Comparison of ENCODE assay signal across 8 mouse cellular contexts in the genomic region with DNA sequence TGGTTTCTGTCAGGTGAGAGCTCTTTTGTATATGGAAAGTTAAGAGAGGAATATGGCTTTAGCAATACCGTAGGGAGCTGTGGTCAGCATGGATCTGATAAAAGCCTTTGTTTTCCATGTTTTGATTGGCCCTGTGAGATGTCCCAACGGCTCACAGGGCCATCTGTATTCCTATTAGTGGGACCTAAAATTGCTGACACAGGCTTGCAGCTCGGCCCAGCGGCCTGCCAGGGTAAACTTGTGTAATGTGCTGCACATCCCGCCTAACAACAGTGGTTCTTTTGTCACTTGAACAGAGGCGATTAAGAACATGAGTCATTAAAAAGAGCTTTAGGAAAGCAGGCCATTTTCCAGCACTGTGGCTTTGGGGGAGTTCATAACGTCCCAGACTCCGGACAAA.
DNase-seq lines count a peak whose midpoint lies in the region; ATAC-seq and TF ChIP-seq lines count a peak whose summit lies in the region.

No protein-coding gene starts in this region.

- TF ChIP-seq CTCF in brain, embryonic 14.5 days (IDR thresholded peaks at IDR 0.05; ENCODE audit: borderline replicate concordance, extremely low read depth, insufficient read depth, insufficient read length) = no peak

- H3K9ac ChIP-seq in kidney, embryonic 15.5 days = no peak overlapping the region
- no peak overlapping the region for H3K9ac ChIP-seq in hindbrain, embryonic 14.5 days
- H3K9ac ChIP-seq in midbrain, embryonic 13.5 days (replicated peaks) = no peak overlapping the region

- H3K9me3 ChIP-seq in kidney, embryonic 15.5 days (replicated peaks) = no peaks in the 10 kb centered on the region
- H3K9me3 ChIP-seq in hindbrain, embryonic 14.5 days (ENCODE audit: control insufficient read depth, low read length) = no peaks in the 10 kb centered on the region
- H3K9me3 ChIP-seq in midbrain, embryonic 13.5 days = no peaks in the 10 kb centered on the region

- peak overlapping the region; percentile 41 for H3K27ac ChIP-seq in kidney, embryonic 15.5 days
- no peak overlapping the region for H3K27ac ChIP-seq in hindbrain, embryonic 14.5 days
- H3K27ac ChIP-seq in midbrain, embryonic 13.5 days = no peak overlapping the region

- H3K27me3 ChIP-seq in kidney, embryonic 15.5 days = no peaks in the 10 kb centered on the region
- no peaks in the 10 kb centered on the region for H3K27me3 ChIP-seq in hindbrain, embryonic 14.5 days (ENCODE audit: control insufficient read depth, insufficient read depth, low read length)
- no peaks in the 10 kb centered on the region for H3K27me3 ChIP-seq in midbrain, embryonic 13.5 days

- peaks cover 11% of the 10 kb centered on the region for H3K4me1 ChIP-seq in kidney, embryonic 15.5 days
- peaks cover 6% of the 10 kb centered on the region; the same call in 1 of the 2 replicates for H3K4me1 ChIP-seq in hindbrain, embryonic 14.5 days (replicated peaks; ENCODE audit: control insufficient read depth, insufficient read depth, low read length)
- peaks cover 6% of the 10 kb centered on the region for H3K4me1 ChIP-seq in midbrain, embryonic 13.5 days (replicated peaks)

- TF ChIP-seq POLR2A in brain, embryonic 14.5 days (IDR thresholded peaks at IDR 0.05; ENCODE audit: borderline replicate concordance, extremely low read depth, insufficient read depth, insufficient read length, poor library complexity, severe bottlenecking) = no peak

- no peak overlapping the region for H3K4me3 ChIP-seq in kidney, embryonic 15.5 days (replicated peaks)
- no peak overlapping the region for H3K4me3 ChIP-seq in hindbrain, embryonic 14.5 days (replicated peaks; ENCODE audit: low read length)
- H3K4me3 ChIP-seq in midbrain, embryonic 13.5 days (replicated peaks) = no peak overlapping the region

- no peaks in the 10 kb centered on the region for H3K36me3 ChIP-seq in kidney, embryonic 15.5 days
- H3K36me3 ChIP-seq in hindbrain, embryonic 14.5 days (replicated peaks; ENCODE audit: control insufficient read depth, insufficient read depth) = no peaks in the 10 kb centered on the region
- no peaks in the 10 kb centered on the region for H3K36me3 ChIP-seq in midbrain, embryonic 13.5 days

- WGBS in kidney, embryonic 15.5 days = 17% methylated on average over 8 of the region's 8 CpGs
- 28% methylated on average over 8 of the region's 8 CpGs for WGBS in hindbrain, embryonic 14.5 days
- 21% methylated on average over 8 of the region's 8 CpGs for WGBS in midbrain, embryonic 13.5 days

- H3K4me2 ChIP-seq in kidney, embryonic 15.5 days = peak overlapping the region; percentile 20; the same call in 1 of the 2 replicates
- H3K4me2 ChIP-seq in hindbrain, embryonic 14.5 days (replicated peaks) = no peak overlapping the region
- no peak overlapping the region for H3K4me2 ChIP-seq in midbrain, embryonic 13.5 days (replicated peaks)

- DNase-seq in kidney, adult 18-20 months = no peak
- DNase-seq in brain, embryonic 14.5 days (ENCODE audit: low read depth) = peak; percentile 89
- peak; percentile 10 for DNase-seq in gastrocnemius, postnatal 10 days
- peak; percentile 36 for DNase-seq in hindbrain, embryonic 14.5 days (ENCODE audit: low spot score)
- DNase-seq in cerebellum, postnatal 4 days (ENCODE audit: low spot score in 2 of 2) = no peak
- DNase-seq in yolk sac, embryonic 10.5 days (ENCODE audit: low spot score) = no peak

- ATAC-seq in kidney, embryonic 15.5 days (replicated peaks; ENCODE audit: low FRiP score) = peak; percentile 66
- peak; percentile 73 for ATAC-seq in hindbrain, embryonic 14.5 days (ENCODE audit: low FRiP score)
- peak; percentile 82 for ATAC-seq in midbrain, embryonic 13.5 days

Comparison
In these comparisons a context has a peak if more than half of its experiments do, and no peak if none do; other contexts are left out.
1. DNase-seq: peak in brain, embryonic 14.5 days (single experiment), gastrocnemius, postnatal 10 days (single experiment) and hindbrain, embryonic 14.5 days (single experiment); none in kidney, adult 18-20 months (single experiment), cerebellum, postnatal 4 days (0 of 2) and yolk sac, embryonic 10.5 days (single experiment).
2. Peak in every context shown above with its lines, with median percentiles within 50 percentile points of each other: ATAC-seq.